Mouse (Mus musculus) heart, embryonic 15.5 days (tissue): Measurements from ENCODE around the gene Mmp24. TPM values are rescaled to one million over a fixed set of nuclear protein-coding genes. Genes with fewer than 3 reads are reported as not detected.

ENCODE experiments used
- ATAC-seq: fragments of 200-750 bp; cut with Nextera tagmentation; replicated peaks from 2 replicates; pipeline ENCODE4 v1.8.0; 2017; ENCODE audit warnings: low read depth, moderate TSS enrichment; ENCODE audit not compliant: insufficient number of reproducible peaks, insufficient read depth, low FRiP score
- H3K27ac ChIP-seq: fragments of 300-500 bp; sonication (generic); 2 replicates; pipeline ENCODE4 v1.5.1; 2015; ENCODE audit warnings: mild to moderate bottlenecking, inconsistent platforms
- H3K27me3 ChIP-seq: fragments of 300-500 bp; sonication (generic); 2 replicates; pipeline ENCODE4 v1.6.1; 2015; ENCODE audit warnings: inconsistent platforms
- H3K36me3 ChIP-seq: fragments of 300-500 bp; sonication (generic); 2 replicates; pipeline ENCODE4 v1.6.1; 2015; ENCODE audit warnings: mild to moderate bottlenecking, inconsistent platforms
- H3K4me1 ChIP-seq: fragments of 300-500 bp; sonication (generic); replicated peaks from 2 replicates; pipeline ENCODE4 v1.6.1; 2015; ENCODE audit warnings: inconsistent platforms
- H3K4me2 ChIP-seq: fragments of 300-500 bp; sonication (generic); 2 replicates; pipeline ENCODE4 v1.6.1; 2015; ENCODE audit warnings: inconsistent platforms, mild to moderate bottlenecking, moderate library complexity
- H3K4me3 ChIP-seq: fragments of 300-500 bp; sonication (generic); 2 replicates; pipeline ENCODE4 v1.5.1; 2015; ENCODE audit warnings: mild to moderate bottlenecking, inconsistent platforms
- H3K9ac ChIP-seq: fragments of 300-500 bp; sonication (generic); 2 replicates; pipeline ENCODE4 v1.6.1; 2015; ENCODE audit warnings: mild to moderate bottlenecking, inconsistent platforms
- H3K9me3 ChIP-seq: fragments of 300-500 bp; sonication (generic); replicated peaks from 2 replicates; pipeline ENCODE4 v1.6.1; 2016; ENCODE audit warnings: inconsistent platforms
- WGBS: fragments of 180-500 bp; shearing (Covaris S2); methylation state at CpG from one replicate; pipeline ENCODE4 v1.1.7; 2015; ENCODE audit warnings: mixed read lengths; 5-methylcytosine and 5-hydroxymethylcytosine counted together
- polyA plus RNA-seq: library from polyadenylated mRNA; unstranded; fragments of >200 nt; fragmentation: Nextera tagmentation; extraction: Ambion mirVana; gene quantifications from 2 replicates; pipeline ENCODE4 v1.2.1, GENCODE M21; 2015

The Mmp24 gene
- polyA plus RNA-seq, 1 experiment from 2014 or later: 0.05 TPM

GRCm38 (mm10) chr2:155817301-155818245, 42.4 kb downstream of the Mmp24 start:
- no peak for ATAC-seq
- peaks cover 19% of the 10 kb centered on the region for H3K36me3 ChIP-seq
- H3K4me3 ChIP-seq: peak overlapping the region; percentile 90
- no peak overlapping the region for H3K27ac ChIP-seq
- H3K9ac ChIP-seq: no peak overlapping the region
- peak overlapping the region; percentile 84 for H3K4me2 ChIP-seq
- 76% methylated on average over 10 of the region's 10 CpGs for WGBS
- peaks cover 14% of the 10 kb centered on the region for H3K4me1 ChIP-seq
- H3K27me3 ChIP-seq: no peaks in the 10 kb centered on the region
- H3K9me3 ChIP-seq: no peaks in the 10 kb centered on the region

DNA sequence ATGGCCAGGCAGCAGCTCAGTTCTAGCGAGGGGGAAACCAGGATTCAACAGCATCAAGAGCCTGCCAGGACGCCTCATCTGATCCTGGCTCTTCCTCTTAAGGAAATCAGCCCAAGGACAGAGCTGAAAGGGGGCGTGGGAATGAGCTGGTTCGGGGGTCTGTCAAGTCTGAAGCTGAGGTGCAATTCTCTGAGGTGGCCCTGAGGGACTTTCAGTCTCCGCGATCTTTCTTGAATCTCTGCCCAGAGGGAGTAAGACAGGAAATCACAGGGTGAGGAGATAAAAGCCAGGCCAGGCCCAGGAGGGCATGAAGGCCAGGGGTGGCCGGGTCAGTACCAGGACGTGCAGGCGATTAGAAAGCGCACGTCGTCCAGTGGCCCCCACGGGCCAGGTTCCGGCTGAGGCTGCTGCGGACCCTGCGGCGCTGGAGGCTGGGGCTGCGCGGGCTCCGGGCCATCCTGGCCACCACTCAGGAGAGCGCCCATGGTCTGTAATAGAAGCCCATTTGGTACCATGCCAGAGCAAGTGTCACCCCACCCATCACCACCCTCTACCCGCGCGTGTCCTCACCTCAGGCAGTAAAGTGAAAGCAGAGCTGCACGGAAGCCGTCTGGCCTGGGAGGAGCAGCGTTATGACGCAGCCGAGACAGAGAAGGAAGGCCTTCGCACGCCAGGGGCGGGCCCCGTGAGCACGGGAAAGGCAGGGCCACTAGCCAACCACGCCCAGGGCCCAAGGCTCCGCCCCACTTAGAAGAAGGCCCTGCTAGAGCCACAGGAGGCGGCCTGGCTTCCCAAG, 43.7 kb downstream of the Mmp24 start:
- peak overlapping the region; percentile 86 for H3K27ac ChIP-seq
- peak; percentile 95 for ATAC-seq
- peaks cover 14% of the 10 kb centered on the region for H3K4me1 ChIP-seq
- peak overlapping the region; percentile 90 for H3K4me3 ChIP-seq
- peak overlapping the region; percentile 87 for H3K9ac ChIP-seq
- no peaks in the 10 kb centered on the region for H3K27me3 ChIP-seq
- peaks cover 31% of the 10 kb centered on the region for H3K36me3 ChIP-seq
- no peaks in the 10 kb centered on the region for H3K9me3 ChIP-seq
- WGBS: under 1% methylated on average over 37 of the region's 37 CpGs
- peak overlapping the region; percentile 84 for H3K4me2 ChIP-seq

DNA sequence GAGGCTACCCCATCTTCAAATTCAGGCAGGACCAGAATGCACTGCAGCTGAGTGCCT, 44.1 kb downstream of the Mmp24 start, which contains the start of gene BC029722:
Gene BC029722, minus strand, starts transcription at position 35 of the 57 bp plus-strand sequence.
- Histone ChIP-seq H3K9ac (peak within 1 kb of the TSS; percentile 87), H3K27me3 (no peaks in the 10 kb centered on the region), H3K27ac (peak within 1 kb of the TSS; percentile 86), H3K4me1 (peaks cover 14% of the 10 kb centered on the region), H3K4me3 (peak within 1 kb of the TSS; percentile 90), H3K9me3 (no peaks in the 10 kb centered on the region), H3K4me2 (peak within 1 kb of the TSS; percentile 84), H3K36me3 (peaks cover 33% of the 10 kb centered on the region)
- ATAC-seq: no peak

- Histone ChIP-seq H3K9me3 (no peaks in the 10 kb centered on the region), H3K4me3 (peak overlapping the region; percentile 90), H3K27me3 (no peaks in the 10 kb centered on the region), H3K4me2 (peak overlapping the region; percentile 84), H3K9ac (peak overlapping the region; percentile 87), H3K4me1 (peaks cover 14% of the 10 kb centered on the region), H3K36me3 (peaks cover 33% of the 10 kb centered on the region), H3K27ac (peak overlapping the region; percentile 86)
- no peak for ATAC-seq
- 57% methylated on average over 6 of the region's 6 CpGs for WGBS
Observed at GRCm38 (mm10) chr2:155819449-155820251, 44.5 kb downstream of the Mmp24 start.

DNA sequence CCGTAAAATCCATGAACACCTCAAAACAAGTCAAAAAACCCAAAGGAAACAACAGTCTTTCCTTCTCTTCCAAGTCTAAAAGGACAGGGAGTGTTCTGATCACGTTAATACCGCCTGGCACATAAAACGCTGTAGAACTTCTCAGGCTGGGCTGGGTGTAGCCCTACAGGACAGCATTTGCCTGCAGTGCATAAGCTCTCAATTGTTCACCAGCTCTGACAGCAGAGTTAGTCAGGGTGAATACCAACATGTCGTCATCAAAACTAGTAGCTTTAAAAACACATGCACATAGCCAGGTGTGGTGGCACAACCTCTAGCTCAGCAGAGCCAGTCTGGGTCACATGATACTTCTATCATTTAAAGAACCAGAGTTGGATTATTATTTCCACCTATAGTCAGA, 45.6 kb downstream of the Mmp24 start:
- Histone ChIP-seq H3K9ac (no peak overlapping the region), H3K9me3 (no peaks in the 10 kb centered on the region), H3K4me3 (no peak overlapping the region), H3K27me3 (no peaks in the 10 kb centered on the region), H3K4me2 (no peak overlapping the region), H3K27ac (no peak overlapping the region), H3K36me3 (peaks cover 33% of the 10 kb centered on the region), H3K4me1 (peaks cover 21% of the 10 kb centered on the region)
- 89% methylated on average over 5 of the region's 5 CpGs for WGBS
- ATAC-seq: no peak

DNA sequence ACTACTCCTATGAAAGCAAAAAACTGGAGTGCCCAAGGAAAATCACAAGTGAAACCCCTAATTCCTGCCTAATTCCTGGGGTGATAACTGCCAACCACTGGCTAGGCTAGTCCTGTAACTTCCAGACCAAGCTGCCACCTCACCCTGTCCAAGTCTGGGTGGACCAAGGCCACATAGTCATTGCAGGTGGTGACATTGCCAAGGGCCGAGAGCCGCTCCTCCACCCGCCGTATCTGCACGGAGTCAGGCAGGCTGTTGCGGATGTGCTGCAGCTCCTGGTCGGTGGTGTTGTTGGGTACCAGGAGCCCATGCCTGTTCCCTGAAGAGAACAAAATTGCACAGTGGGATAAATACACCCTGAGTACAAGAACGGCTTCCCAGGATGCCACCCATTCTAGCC, 48.6 kb downstream of the Mmp24 start:
- Histone ChIP-seq H3K4me1 (peaks cover 21% of the 10 kb centered on the region), H3K4me2 (no peak overlapping the region), H3K27ac (no peak overlapping the region), H3K4me3 (no peak overlapping the region), H3K36me3 (peaks cover 33% of the 10 kb centered on the region), H3K9ac (no peak overlapping the region), H3K27me3 (no peaks in the 10 kb centered on the region), H3K9me3 (no peaks in the 10 kb centered on the region)
- ATAC-seq: no peak
- 91% methylated on average over 8 of the region's 8 CpGs for WGBS

GRCm38 (mm10) chr2:155825904-155826629, 50.9 kb downstream of the Mmp24 start:
- peak; percentile 51 for ATAC-seq
- Histone ChIP-seq H3K9ac (peak overlapping the region; percentile 89), H3K27ac (peak overlapping the region; percentile 85), H3K4me1 (peaks cover 15% of the 10 kb centered on the region), H3K4me3 (peak overlapping the region; percentile 91), H3K36me3 (peaks cover 25% of the 10 kb centered on the region), H3K4me2 (peak overlapping the region; percentile 92), H3K9me3 (no peaks in the 10 kb centered on the region), H3K27me3 (no peaks in the 10 kb centered on the region)
- WGBS: 2% methylated on average over 52 of the region's 52 CpGs

GRCm38 (mm10) chr2:155826630-155827424, 51.7 kb downstream of the Mmp24 start, which contains the start of gene Eif6:
Eif6 (minus strand) TSS chr2:155826925.
- Histone ChIP-seq H3K36me3 (peaks cover 22% of the 10 kb centered on the region), H3K4me3 (peak within 1 kb of the TSS; percentile 91), H3K9me3 (no peaks in the 10 kb centered on the region), H3K27ac (peak within 1 kb of the TSS; percentile 85), H3K27me3 (no peaks in the 10 kb centered on the region), H3K4me2 (peak within 1 kb of the TSS; percentile 92), H3K4me1 (peaks cover 15% of the 10 kb centered on the region), H3K9ac (peak within 1 kb of the TSS; percentile 89)
- 3% methylated on average over 27 of the region's 27 CpGs for WGBS
- peak; percentile 93 for ATAC-seq

GRCm38 (mm10) chr2:155830841-155831240, 55.7 kb downstream of the Mmp24 start:
- Histone ChIP-seq H3K27me3 (peaks cover 11% of the 10 kb centered on the region; the same call in 1 of the 2 replicates), H3K4me3 (no peak overlapping the region), H3K4me2 (no peak overlapping the region), H3K36me3 (no peaks in the 10 kb centered on the region), H3K27ac (no peak overlapping the region), H3K9me3 (no peaks in the 10 kb centered on the region), H3K4me1 (peaks cover 7% of the 10 kb centered on the region), H3K9ac (no peak overlapping the region)
- ATAC-seq: no peak
- WGBS: 87% methylated on average over 8 of the region's 8 CpGs

GRCm38 (mm10) chr2:155831302-155831701, 56.2 kb downstream of the Mmp24 start:
- ATAC-seq: no peak
- Histone ChIP-seq H3K36me3 (no peaks in the 10 kb centered on the region), H3K4me3 (no peak overlapping the region), H3K4me1 (peaks cover 7% of the 10 kb centered on the region), H3K27me3 (peaks cover 11% of the 10 kb centered on the region; the same call in 1 of the 2 replicates), H3K27ac (no peak overlapping the region), H3K9me3 (no peaks in the 10 kb centered on the region), H3K9ac (no peak overlapping the region), H3K4me2 (no peak overlapping the region)
- 46% methylated on average over 9 of the region's 9 CpGs for WGBS
